Mouse (Mus musculus): ENCODE data around the gene Ap4s1.
A peak's percentile ranks its signal among the peaks of the same experiment; 100 is the strongest.

The Ap4s1 gene

GRCm38 (mm10) chr12:51768702-51769101, 77.9 kb downstream of the Ap4s1 start:
- DNase-seq (ENCODE audit: low read depth, low spot score): no peak

- peak; percentile 7 for DNase-seq (ENCODE audit: low read depth, low spot score)
Observed at GRCm38 (mm10) chr12:51784842-51785241, 94.0 kb downstream of the Ap4s1 start.

All from embryo, embryonic 11.5 days (tissue).